Mouse (Mus musculus): ENCODE measurements around the gene Gpc3. TPM values are rescaled to one million over a fixed set of nuclear protein-coding genes. Genes with fewer than 3 reads are reported as not detected.

The Gpc3 gene
- polyA plus RNA-seq, 1 experiment: 3.2 TPM

DNA sequence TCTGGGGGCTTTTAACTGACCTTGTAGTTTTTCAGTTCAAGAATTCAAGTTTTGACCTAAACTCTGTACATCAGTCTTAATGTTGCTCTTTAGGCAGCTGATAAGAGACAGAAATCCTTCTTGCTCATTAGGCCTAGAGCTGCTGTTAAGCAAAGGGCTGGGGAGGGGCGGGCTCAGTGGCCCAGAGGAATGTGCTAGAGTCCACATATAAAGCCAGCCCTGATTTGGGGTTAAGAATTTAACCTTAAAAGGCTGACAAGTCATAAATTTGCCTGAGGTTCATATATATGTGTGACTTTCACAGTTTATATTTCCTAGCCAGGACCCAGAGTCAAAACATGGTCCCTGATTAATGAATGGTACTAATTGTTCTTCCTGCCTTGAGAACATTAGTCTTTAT, 14.5 kb downstream of the Gpc3 start:
- Histone ChIP-seq H3K27ac (ENCODE audit: insufficient read depth, low read length) (no peak overlapping the region), H3K4me1 (ENCODE audit: control insufficient read depth, insufficient read depth, low read length) (no peaks in the 10 kb centered on the region), H3K4me3 (ENCODE audit: insufficient read depth, low read length) (no peak overlapping the region)
- TF ChIP-seq CTCF (IDR thresholded peaks at IDR 0.05; ENCODE audit: extremely low read depth, insufficient read depth, low read length) (no peak), POLR2A (IDR thresholded peaks at IDR 0.05; ENCODE audit: extremely low read depth, insufficient read depth, low read length) (no peak)

DNA sequence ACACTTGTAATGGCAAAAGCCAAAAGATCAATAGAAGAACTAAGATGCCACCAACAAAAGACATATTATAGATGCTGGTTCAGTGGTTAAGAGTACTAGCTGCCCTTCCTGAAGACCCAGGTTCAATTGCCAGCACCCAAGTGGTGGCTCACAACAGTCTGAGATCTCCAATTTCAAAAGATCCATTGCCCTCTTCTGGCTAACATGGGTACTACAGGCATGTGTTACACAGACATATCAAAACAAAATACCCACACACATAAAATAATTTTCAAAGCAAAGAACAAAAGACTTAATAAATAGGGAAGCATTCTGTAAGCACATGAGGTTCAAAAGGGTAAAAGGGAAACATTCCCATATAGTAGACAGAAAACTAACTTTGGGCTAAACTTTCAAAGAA, 26.1 kb downstream of the Gpc3 start:
- TF ChIP-seq POLR2A (IDR thresholded peaks at IDR 0.05; ENCODE audit: extremely low read depth, insufficient read depth, low read length) (no peak), CTCF (IDR thresholded peaks at IDR 0.05; ENCODE audit: extremely low read depth, insufficient read depth, low read length) (no peak)
- Histone ChIP-seq H3K27ac (ENCODE audit: insufficient read depth, low read length) (no peak overlapping the region), H3K4me3 (ENCODE audit: insufficient read depth, low read length) (no peak overlapping the region), H3K4me1 (ENCODE audit: control insufficient read depth, insufficient read depth, low read length) (no peaks in the 10 kb centered on the region)

DNA sequence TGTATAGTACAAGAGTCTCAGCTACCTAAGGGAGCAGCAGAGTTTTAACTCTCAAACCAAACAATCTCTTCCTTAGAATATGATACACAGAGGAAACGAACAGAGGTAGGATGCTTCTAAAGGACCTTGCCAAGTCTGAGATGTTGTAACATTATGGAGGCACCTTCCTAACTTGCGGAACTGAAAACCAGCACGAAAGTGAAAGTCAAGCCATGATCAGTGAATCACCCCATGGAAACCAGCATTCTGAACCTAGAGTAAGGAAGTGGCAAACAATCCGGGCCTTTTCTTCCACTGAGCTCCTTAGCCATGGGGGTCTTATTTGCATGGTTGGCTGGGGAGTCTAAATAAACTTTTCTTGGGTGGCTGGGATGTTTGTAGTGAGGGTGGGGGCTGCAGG, 53.8 kb downstream of the Gpc3 start:
- TF ChIP-seq CTCF (IDR thresholded peaks at IDR 0.05; ENCODE audit: extremely low read depth, insufficient read depth, low read length) (no peak), POLR2A (IDR thresholded peaks at IDR 0.05; ENCODE audit: extremely low read depth, insufficient read depth, low read length) (no peak)
- Histone ChIP-seq H3K27ac (ENCODE audit: insufficient read depth, low read length) (no peak overlapping the region), H3K4me1 (ENCODE audit: control insufficient read depth, insufficient read depth, low read length) (no peaks in the 10 kb centered on the region), H3K4me3 (ENCODE audit: insufficient read depth, low read length) (no peak overlapping the region)

DNA sequence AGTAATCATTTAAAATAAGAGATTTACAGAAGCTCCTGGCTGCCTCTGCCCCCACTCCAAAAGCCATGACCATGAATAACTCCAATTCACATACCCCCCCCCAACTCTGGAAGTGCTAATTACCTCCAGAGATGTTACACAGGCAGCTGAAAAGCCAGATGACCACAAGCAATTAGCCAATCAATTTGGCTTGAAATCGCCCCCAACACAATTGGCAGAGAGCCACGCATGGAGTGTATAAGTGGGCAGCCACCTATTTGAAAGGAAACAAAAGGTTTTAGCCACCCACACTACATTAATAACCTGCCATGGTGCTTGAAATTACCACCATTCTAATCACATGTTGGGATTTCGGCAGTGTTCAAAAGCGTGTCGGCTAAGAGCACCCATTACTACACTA, 55.2 kb downstream of the Gpc3 start:
- Histone ChIP-seq H3K4me1 (ENCODE audit: control insufficient read depth, insufficient read depth, low read length) (no peaks in the 10 kb centered on the region), H3K4me3 (ENCODE audit: insufficient read depth, low read length) (no peak overlapping the region), H3K27ac (ENCODE audit: insufficient read depth, low read length) (no peak overlapping the region)
- TF ChIP-seq POLR2A (IDR thresholded peaks at IDR 0.05; ENCODE audit: extremely low read depth, insufficient read depth, low read length) (no peak), CTCF (IDR thresholded peaks at IDR 0.05; ENCODE audit: extremely low read depth, insufficient read depth, low read length) (no peak)

DNA sequence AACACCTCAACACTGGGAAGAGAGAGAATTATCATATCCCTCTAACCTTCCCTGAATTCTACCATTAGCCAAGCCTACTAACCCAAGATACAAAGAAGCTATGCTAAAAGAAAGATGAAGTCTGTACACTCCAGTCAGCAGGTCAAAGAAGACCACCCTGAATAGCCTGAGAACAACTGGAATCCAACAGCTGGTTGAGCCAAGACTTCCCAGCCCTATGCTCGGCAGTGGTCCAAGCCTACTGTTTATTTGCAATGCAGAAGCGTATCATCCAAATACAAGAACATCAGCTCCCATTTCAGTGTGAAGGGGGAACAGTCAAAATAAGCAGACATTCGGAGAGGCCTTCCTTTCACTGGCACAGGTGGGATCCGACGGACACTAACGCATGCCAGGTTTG, 56.3 kb downstream of the Gpc3 start:
- H3K27ac ChIP-seq (ENCODE audit: insufficient read depth, low read length): no peak overlapping the region
- TF ChIP-seq CTCF (IDR thresholded peaks at IDR 0.05; ENCODE audit: extremely low read depth, insufficient read depth, low read length) (no peak), POLR2A (IDR thresholded peaks at IDR 0.05; ENCODE audit: extremely low read depth, insufficient read depth, low read length) (no peak)
- H3K4me1 ChIP-seq (ENCODE audit: control insufficient read depth, insufficient read depth, low read length): no peaks in the 10 kb centered on the region
- H3K4me3 ChIP-seq (ENCODE audit: insufficient read depth, low read length): no peak overlapping the region

DNA sequence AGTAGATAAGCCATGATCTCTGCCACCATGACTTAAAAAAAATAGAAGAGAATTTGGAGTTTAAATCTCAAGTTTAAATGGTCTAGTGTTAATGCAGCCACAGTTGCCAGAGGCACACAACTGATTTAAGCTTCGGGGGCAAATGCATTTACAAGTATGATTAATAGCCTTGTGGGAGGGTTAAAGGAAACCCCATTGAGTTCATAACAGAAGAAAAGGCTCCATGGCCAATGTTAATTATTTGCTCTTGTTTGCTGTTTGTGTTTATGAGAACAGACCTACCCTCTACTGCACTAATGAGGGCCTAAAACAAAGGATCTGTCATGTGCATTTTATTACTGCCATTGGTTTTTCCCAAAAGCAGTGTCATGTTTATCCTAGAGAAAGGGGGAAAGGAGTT, 62.5 kb downstream of the Gpc3 start:
- no peaks in the 10 kb centered on the region for H3K4me1 ChIP-seq (ENCODE audit: control insufficient read depth, insufficient read depth, low read length)
- no peak for TF ChIP-seq CTCF (IDR thresholded peaks at IDR 0.05; ENCODE audit: extremely low read depth, insufficient read depth, low read length)
- TF ChIP-seq POLR2A (IDR thresholded peaks at IDR 0.05; ENCODE audit: extremely low read depth, insufficient read depth, low read length): no peak
- H3K4me3 ChIP-seq (ENCODE audit: insufficient read depth, low read length): no peak overlapping the region
- no peak overlapping the region for H3K27ac ChIP-seq (ENCODE audit: insufficient read depth, low read length)

DNA sequence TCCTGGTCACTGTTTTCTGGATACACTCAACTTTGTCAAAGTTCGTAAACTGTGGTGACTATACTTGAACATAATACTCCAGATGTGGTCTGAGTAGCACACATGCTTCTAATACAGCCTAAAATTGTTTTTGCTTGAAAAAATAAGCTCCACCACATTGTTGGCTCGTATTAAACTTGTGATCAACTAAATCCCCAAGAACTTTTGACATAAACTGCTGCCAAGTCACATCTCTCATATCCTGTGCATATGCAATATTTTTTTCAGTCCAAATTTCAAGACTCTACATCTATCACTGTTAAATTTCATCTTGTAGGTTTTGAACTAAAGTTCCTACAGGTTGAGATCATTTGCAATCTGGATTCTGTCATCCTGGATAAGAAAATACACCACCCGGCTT, 69.1 kb downstream of the Gpc3 start:
- no peak overlapping the region for H3K4me3 ChIP-seq (ENCODE audit: insufficient read depth, low read length)
- no peak overlapping the region for H3K27ac ChIP-seq (ENCODE audit: insufficient read depth, low read length)
- TF ChIP-seq POLR2A (IDR thresholded peaks at IDR 0.05; ENCODE audit: extremely low read depth, insufficient read depth, low read length): no peak
- no peak for TF ChIP-seq CTCF (IDR thresholded peaks at IDR 0.05; ENCODE audit: extremely low read depth, insufficient read depth, low read length)
- no peaks in the 10 kb centered on the region for H3K4me1 ChIP-seq (ENCODE audit: control insufficient read depth, insufficient read depth, low read length)

DNA sequence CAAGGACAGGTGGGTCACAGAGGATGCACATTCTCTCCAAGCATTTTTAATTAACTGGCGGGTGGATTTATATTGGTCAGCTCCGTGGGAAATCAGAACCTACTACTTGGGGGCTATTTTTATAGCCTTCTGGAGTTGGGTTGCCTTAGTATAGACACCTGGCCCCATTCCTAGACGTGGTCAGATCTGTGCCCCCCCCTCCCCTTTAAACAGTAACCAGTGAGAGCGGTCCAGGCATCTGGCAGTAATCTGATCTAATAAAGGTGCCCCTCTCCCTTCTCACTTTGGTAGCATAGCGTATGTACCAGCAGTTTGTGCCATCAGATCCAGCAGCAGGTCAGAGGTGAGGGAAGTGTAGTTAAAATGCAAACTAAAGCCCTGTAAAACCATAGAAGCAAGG, 76.5 kb downstream of the Gpc3 start:
- TF ChIP-seq POLR2A (IDR thresholded peaks at IDR 0.05; ENCODE audit: extremely low read depth, insufficient read depth, low read length): no peak
- TF ChIP-seq CTCF (IDR thresholded peaks at IDR 0.05; ENCODE audit: extremely low read depth, insufficient read depth, low read length): no peak
- H3K4me1 ChIP-seq (ENCODE audit: control insufficient read depth, insufficient read depth, low read length): no peaks in the 10 kb centered on the region
- H3K27ac ChIP-seq (ENCODE audit: insufficient read depth, low read length): no peak overlapping the region
- no peak overlapping the region for H3K4me3 ChIP-seq (ENCODE audit: insufficient read depth, low read length)

DNA sequence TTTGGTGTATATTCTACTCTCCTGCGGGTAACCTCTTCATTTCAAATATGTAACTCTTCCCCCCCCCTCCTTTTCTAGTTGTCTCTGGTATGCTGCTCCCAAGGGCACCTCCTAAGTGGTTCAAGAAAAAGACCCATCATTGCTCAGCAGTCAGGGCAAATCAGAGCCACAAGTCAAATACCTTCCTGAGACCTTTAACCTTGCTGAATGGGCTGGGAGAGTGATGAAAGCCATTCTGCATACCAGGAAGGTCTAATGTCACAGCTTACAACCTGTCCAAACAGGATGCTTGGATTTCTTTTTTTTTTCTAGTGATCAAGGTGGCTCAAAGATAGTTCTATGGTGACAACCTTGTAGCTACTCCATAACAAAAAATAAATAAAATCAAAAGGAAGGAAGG, 80.0 kb downstream of the Gpc3 start:
- H3K4me1 ChIP-seq (ENCODE audit: control insufficient read depth, insufficient read depth, low read length): no peaks in the 10 kb centered on the region
- no peak overlapping the region for H3K27ac ChIP-seq (ENCODE audit: insufficient read depth, low read length)
- TF ChIP-seq POLR2A (IDR thresholded peaks at IDR 0.05; ENCODE audit: extremely low read depth, insufficient read depth, low read length) (no peak), CTCF (IDR thresholded peaks at IDR 0.05; ENCODE audit: extremely low read depth, insufficient read depth, low read length) (no peak)
- H3K4me3 ChIP-seq (ENCODE audit: insufficient read depth, low read length): no peak overlapping the region

DNA sequence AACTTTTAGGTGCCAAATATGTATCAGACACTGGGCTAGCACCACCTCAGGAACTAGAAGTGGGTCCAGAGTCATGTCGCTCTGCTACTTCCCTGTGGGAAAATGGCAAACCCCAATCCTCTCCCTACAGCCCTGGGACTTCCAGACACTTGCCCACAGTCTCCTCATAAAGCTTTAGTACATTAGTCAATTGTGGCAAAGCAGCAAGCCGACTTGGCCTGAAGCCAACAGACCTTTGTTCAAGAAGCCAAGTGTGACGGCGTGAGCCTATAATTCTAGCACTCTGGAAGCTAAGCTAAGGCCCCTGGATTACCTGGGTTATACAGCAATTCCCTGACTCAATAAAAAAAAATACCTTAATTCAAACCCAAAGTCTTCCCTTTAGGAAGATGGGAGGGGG, 80.7 kb downstream of the Gpc3 start:
- no peak overlapping the region for H3K27ac ChIP-seq (ENCODE audit: insufficient read depth, low read length)
- no peaks in the 10 kb centered on the region for H3K4me1 ChIP-seq (ENCODE audit: control insufficient read depth, insufficient read depth, low read length)
- TF ChIP-seq CTCF (IDR thresholded peaks at IDR 0.05; ENCODE audit: extremely low read depth, insufficient read depth, low read length): no peak
- TF ChIP-seq POLR2A (IDR thresholded peaks at IDR 0.05; ENCODE audit: extremely low read depth, insufficient read depth, low read length): no peak
- H3K4me3 ChIP-seq (ENCODE audit: insufficient read depth, low read length): no peak overlapping the region

DNA sequence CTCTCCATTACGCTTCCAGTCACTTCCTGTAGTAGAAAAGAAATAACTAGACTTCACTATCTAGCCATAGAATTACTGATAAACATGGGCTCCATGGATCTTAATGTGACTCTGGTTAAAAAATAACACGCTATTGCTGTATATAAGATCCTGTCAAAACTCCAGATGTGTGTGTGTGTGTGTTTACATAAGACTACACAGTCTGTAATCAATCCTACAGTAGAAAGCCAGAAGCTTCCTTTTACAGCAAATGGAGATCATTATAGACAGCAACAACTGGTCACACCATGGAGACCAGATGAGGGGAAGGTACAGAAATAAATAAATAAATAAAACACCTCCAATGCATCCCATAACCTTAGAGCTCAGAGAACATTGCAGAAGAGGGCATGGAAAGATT, 81.6 kb downstream of the Gpc3 start:
- no peaks in the 10 kb centered on the region for H3K4me1 ChIP-seq (ENCODE audit: control insufficient read depth, insufficient read depth, low read length)
- H3K27ac ChIP-seq (ENCODE audit: insufficient read depth, low read length): no peak overlapping the region
- H3K4me3 ChIP-seq (ENCODE audit: insufficient read depth, low read length): no peak overlapping the region
- TF ChIP-seq POLR2A (IDR thresholded peaks at IDR 0.05; ENCODE audit: extremely low read depth, insufficient read depth, low read length) (no peak), CTCF (IDR thresholded peaks at IDR 0.05; ENCODE audit: extremely low read depth, insufficient read depth, low read length) (no peak)

All from cortical plate, adult 2 months (tissue).